Mouse (Mus musculus) hindbrain, embryonic 11.5 days (tissue): ENCODE results near the gene Yrdc. TPM values are rescaled to one million over a fixed set of nuclear protein-coding genes. Genes with fewer than 3 reads are reported as not detected.

ENCODE experiments used
- ATAC-seq: fragments of 200-750 bp; cut with Nextera tagmentation; 2 replicates; pipeline ENCODE4 v1.8.0; 2017; ENCODE audit warnings: mild to moderate bottlenecking, moderate TSS enrichment, moderate library complexity; ENCODE audit not compliant: low FRiP score
- DNase-seq: peaks from one replicate; pipeline ENCODE4 v3.0.0-alpha.2; 2015; ENCODE audit warnings: low spot score
- H3K27ac ChIP-seq: fragments of 300-500 bp; sonication (generic); 2 replicates; pipeline ENCODE4 v1.5.1; 2014; ENCODE audit warnings: mild to moderate bottlenecking, low read depth, low read length
- H3K27me3 ChIP-seq: fragments of 300-500 bp; sonication (generic); 2 replicates; pipeline ENCODE4 v1.6.1; 2014; ENCODE audit warnings: mild to moderate bottlenecking, low read length, moderate library complexity, mixed read lengths; ENCODE audit not compliant: control insufficient read depth, insufficient read depth
- H3K36me3 ChIP-seq: fragments of 300-500 bp; sonication (generic); 2 replicates; pipeline ENCODE4 v1.6.1; 2014; ENCODE audit warnings: mild to moderate bottlenecking, low read length, moderate library complexity, mixed read lengths; ENCODE audit not compliant: control insufficient read depth, insufficient read depth
- H3K4me1 ChIP-seq: fragments of 300-500 bp; sonication (generic); replicated peaks from 2 replicates; pipeline ENCODE4 v1.6.1; 2014; ENCODE audit warnings: low read length, mixed read lengths; ENCODE audit not compliant: control insufficient read depth, insufficient read depth
- H3K4me2 ChIP-seq: fragments of 300-500 bp; sonication (generic); replicated peaks from 2 replicates; pipeline ENCODE4 v1.6.1; 2014; ENCODE audit warnings: mild to moderate bottlenecking, low read depth, low read length
- H3K4me3 ChIP-seq: fragments of 300-500 bp; sonication (generic); 2 replicates; pipeline ENCODE4 v1.5.1; 2014; ENCODE audit warnings: low read depth, low read length
- H3K9ac ChIP-seq: fragments of 300-500 bp; sonication (generic); 2 replicates; pipeline ENCODE4 v1.6.1; 2014; ENCODE audit warnings: low read depth, low read length
- H3K9me3 ChIP-seq: fragments of 300-500 bp; sonication (generic); 2 replicates; pipeline ENCODE4 v1.6.1; 2016; ENCODE audit warnings: low read length; ENCODE audit not compliant: control insufficient read depth
- WGBS: fragments of 180-500 bp; shearing (Covaris S2); extraction: QIAGEN DNeasy Blood & Tissue Kit; methylation state at CpG from one replicate; pipeline ENCODE4 v1.1.7; 2014; 5-methylcytosine and 5-hydroxymethylcytosine counted together
- polyA plus RNA-seq: library from polyadenylated mRNA; unstranded; fragments of >200 nt; fragmentation: Nextera tagmentation; extraction: Ambion mirVana; gene quantifications from 2 replicates; pipeline ENCODE4 v1.2.1, GENCODE M21; 2014

Yrdc gene
- polyA plus RNA-seq: 44.0 and 50.8 TPM in 2 replicates

DNA sequence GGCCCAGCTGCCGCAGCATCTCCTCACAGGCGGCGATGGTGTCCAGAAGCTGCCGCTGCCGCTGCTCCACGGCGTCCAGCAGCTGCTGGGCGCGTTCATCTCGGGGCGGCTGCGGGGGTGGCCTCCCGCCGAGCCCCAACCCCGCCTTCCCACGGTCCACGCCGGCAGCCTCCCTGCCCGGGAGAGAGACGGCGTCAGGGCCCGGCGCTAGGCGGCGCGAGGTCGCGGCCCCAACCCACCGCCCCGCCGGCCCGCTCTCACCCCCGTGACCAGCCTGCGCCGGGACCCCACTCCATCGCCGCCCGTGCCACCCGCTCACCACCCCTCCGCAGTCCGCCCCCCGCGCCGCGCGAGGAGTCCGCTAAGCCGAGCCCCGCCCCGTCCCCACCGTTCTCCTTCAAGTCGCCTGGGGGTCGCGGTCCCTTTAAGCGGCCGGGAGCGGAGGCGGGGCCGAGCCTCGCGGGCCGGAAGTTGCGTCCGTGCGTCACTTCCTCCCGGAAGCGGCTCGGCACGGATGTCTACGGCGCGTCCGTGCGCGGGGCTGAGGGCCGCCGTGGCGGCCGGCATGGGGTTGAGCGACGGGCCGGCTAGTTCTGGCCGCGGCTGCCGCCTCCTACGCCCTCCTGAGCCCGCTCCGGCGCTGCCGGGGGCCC, at the start of gene Yrdc:
Gene Yrdc, plus strand, starts transcription at position 419 of the 653 bp plus-strand sequence.
- Histone ChIP-seq H3K9me3 (no peaks in the 10 kb centered on the region), H3K9ac (peak within 1 kb of the TSS; percentile 88), H3K36me3 (no peaks in the 10 kb centered on the region), H3K4me3 (peak within 1 kb of the TSS; percentile 99), H3K27ac (peak within 1 kb of the TSS; percentile 94), H3K4me2 (peak within 1 kb of the TSS; percentile 92), H3K27me3 (no peaks in the 10 kb centered on the region), H3K4me1 (peaks cover 9% of the 10 kb centered on the region)
- peak; percentile 95 for ATAC-seq
- under 1% methylated on average over 73 of the region's 90 CpGs for WGBS
- DNase-seq: peak; percentile 98

- Histone ChIP-seq H3K27ac (peak within 1 kb of the TSS; percentile 95), H3K9ac (peak within 1 kb of the TSS; percentile 89), H3K27me3 (no peaks in the 10 kb centered on the region), H3K4me2 (peak within 1 kb of the TSS; percentile 78), H3K4me1 (peaks cover 6% of the 10 kb centered on the region), H3K4me3 (peak within 1 kb of the TSS; percentile 77), H3K36me3 (peaks cover 3% of the 10 kb centered on the region; the same call in 1 of the 2 replicates), H3K9me3 (no peaks in the 10 kb centered on the region)
- DNase-seq (peak; percentile 96), ATAC-seq (peak; percentile 83)
- WGBS: 4% methylated on average over 21 of the region's 21 CpGs
Observed at GRCm38 (mm10) chr4:124801552-124802308, 48.7 kb upstream of the Yrdc start, which contains the start of gene Mtf1. Gene Mtf1, plus strand, starts transcription at chr4:124802104.

GRCm38 (mm10) chr4:124802309-124803260, 47.9 kb upstream of the Yrdc start:
- H3K4me2 ChIP-seq: peak overlapping the region; percentile 78
- WGBS: 3% methylated on average over 52 of the region's 53 CpGs
- peaks cover 3% of the 10 kb centered on the region; the same call in 1 of the 2 replicates for H3K36me3 ChIP-seq
- no peaks in the 10 kb centered on the region for H3K27me3 ChIP-seq
- peak overlapping the region; percentile 89 for H3K9ac ChIP-seq
- peaks cover 6% of the 10 kb centered on the region for H3K4me1 ChIP-seq
- ATAC-seq (peak; percentile 100), DNase-seq (peak; percentile 98)
- H3K4me3 ChIP-seq: peak overlapping the region; percentile 77
- no peaks in the 10 kb centered on the region for H3K9me3 ChIP-seq
- H3K27ac ChIP-seq: peak overlapping the region; percentile 95

GRCm38 (mm10) chr4:124803406-124803805, 47.1 kb upstream of the Yrdc start:
- 87% methylated on average over 6 of the region's 6 CpGs for WGBS
- H3K4me3 ChIP-seq: peak overlapping the region; percentile 77
- peaks cover 6% of the 10 kb centered on the region for H3K4me1 ChIP-seq
- H3K36me3 ChIP-seq: no peaks in the 10 kb centered on the region; the same call in 1 of the 2 replicates
- no peaks in the 10 kb centered on the region for H3K27me3 ChIP-seq
- H3K9me3 ChIP-seq: no peaks in the 10 kb centered on the region
- peak overlapping the region; percentile 78 for H3K4me2 ChIP-seq
- peak overlapping the region; percentile 89; the same call in 1 of the 2 replicates for H3K9ac ChIP-seq
- DNase-seq (no peak), ATAC-seq (no peak)
- H3K27ac ChIP-seq: no peak overlapping the region

- no peak overlapping the region for H3K27ac ChIP-seq
- peaks cover 2% of the 10 kb centered on the region; the same call in 1 of the 2 replicates for H3K4me1 ChIP-seq
- DNase-seq (no peak), ATAC-seq (no peak)
- H3K9ac ChIP-seq: no peak overlapping the region
- H3K4me3 ChIP-seq: no peak overlapping the region
- no peaks in the 10 kb centered on the region; the same call in 1 of the 2 replicates for H3K36me3 ChIP-seq
- WGBS: 85% methylated on average over 5 of the region's 5 CpGs
- no peak overlapping the region for H3K4me2 ChIP-seq
- no peaks in the 10 kb centered on the region for H3K27me3 ChIP-seq
- H3K9me3 ChIP-seq: no peaks in the 10 kb centered on the region
Observed at GRCm38 (mm10) chr4:124808511-124808910, 42.0 kb upstream of the Yrdc start.

DNA sequence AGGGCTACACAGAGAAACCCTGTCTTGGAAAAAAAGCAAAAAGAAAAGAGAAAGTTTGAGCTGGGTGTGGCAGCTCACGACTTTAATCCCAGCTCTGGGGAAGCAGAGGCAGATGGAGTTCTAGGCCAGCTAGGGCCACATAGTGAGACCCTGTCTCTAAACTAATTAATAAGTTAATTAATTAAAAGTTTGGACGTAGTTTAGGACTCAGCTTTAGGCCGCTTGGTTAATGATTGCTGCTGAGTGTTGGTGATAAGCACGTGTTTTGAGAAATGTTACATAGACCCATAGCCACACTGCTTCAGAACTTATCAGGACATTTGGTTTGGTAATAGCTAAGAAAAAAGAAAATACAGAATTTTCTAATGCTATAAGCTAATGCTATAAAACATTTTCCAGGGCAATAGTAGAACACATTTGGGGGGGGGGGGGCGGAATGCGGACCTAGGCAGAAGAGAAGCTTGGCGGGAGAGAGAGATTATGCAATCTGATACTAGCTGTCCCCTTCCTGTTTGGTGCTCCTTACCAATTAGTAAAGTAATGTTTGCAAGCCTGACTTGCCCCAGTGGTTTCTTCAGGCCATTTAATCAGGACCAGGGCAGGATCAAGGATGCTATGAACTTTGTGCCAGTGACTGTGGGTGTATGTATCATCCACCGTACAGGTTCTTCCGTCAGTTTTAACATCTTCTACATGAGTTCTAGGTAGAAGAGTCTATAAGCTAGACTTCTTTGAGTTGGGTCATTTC, 41.2 kb upstream of the Yrdc start:
- Histone ChIP-seq H3K27ac (no peak overlapping the region), H3K36me3 (no peaks in the 10 kb centered on the region; the same call in 1 of the 2 replicates), H3K9me3 (no peaks in the 10 kb centered on the region), H3K4me3 (no peak overlapping the region), H3K4me1 (no peaks in the 10 kb centered on the region), H3K9ac (no peak overlapping the region), H3K4me2 (no peak overlapping the region), H3K27me3 (no peaks in the 10 kb centered on the region)
- ATAC-seq: no peak
- no peak for DNase-seq
- WGBS: 87% methylated on average over 9 of the region's 9 CpGs

GRCm38 (mm10) chr4:124810056-124810455, 40.4 kb upstream of the Yrdc start:
- 96% methylated on average over 7 of the region's 7 CpGs for WGBS
- no peaks in the 10 kb centered on the region for H3K9me3 ChIP-seq
- no peak for ATAC-seq
- no peak overlapping the region for H3K4me2 ChIP-seq
- no peak overlapping the region for H3K27ac ChIP-seq
- H3K36me3 ChIP-seq: no peaks in the 10 kb centered on the region; the same call in 1 of the 2 replicates
- H3K4me1 ChIP-seq: no peaks in the 10 kb centered on the region
- DNase-seq: no peak
- no peak overlapping the region for H3K4me3 ChIP-seq
- no peaks in the 10 kb centered on the region for H3K27me3 ChIP-seq
- no peak overlapping the region for H3K9ac ChIP-seq
